Mouse (Mus musculus) induced T-regulatory cell, adult 2 months (primary cell): ENCODE results near the gene Folr2.

Experiments used
- DNase-seq: peaks from one replicate; pipeline ENCODE4 v3.0.0-alpha.2; 2012; ENCODE audit warnings: low read depth

Gene Folr2

DNA sequence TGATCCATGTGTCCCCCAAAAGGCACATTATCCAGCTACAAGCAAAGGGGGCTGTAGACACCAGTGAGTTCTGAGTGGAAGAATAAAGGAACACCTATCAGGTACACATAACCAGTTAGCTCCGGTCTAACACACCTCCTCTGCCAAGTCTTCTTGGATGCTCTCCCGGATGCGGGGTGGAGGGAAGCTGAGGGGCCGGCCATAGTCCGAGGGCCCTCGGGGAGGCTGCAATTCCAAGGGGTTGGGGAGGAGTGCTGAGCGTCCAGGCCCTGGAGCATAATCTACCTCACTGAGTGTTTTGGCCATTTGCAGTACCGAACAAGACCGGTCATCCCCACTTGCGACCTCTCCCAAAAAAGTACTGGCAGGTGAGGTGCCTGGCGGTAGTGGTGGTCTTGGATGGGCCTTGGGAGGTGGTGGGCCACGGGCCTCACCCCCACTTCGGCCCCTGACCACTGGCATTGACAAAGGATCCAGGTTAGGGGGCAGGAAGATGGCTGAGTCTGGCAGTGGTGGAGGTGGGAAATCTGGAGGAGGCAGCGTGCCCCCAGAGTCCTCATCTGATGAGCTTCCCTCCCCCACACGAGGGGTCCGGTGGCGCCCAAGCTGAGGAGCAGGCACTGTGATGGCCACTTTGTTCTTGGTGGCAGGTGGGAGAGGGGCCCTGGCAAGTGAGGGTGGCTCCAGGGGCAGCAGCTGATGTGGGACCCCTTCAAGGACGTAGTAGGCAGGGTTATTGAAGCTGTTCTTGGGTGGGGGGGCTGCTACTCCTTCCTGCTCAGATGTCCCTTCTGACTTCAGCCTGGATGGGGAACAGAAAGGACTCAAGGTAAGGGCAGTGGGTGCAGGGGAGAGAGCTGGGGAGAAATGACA, 33.0 kb downstream of the Folr2 start:
- no peak for DNase-seq

DNA sequence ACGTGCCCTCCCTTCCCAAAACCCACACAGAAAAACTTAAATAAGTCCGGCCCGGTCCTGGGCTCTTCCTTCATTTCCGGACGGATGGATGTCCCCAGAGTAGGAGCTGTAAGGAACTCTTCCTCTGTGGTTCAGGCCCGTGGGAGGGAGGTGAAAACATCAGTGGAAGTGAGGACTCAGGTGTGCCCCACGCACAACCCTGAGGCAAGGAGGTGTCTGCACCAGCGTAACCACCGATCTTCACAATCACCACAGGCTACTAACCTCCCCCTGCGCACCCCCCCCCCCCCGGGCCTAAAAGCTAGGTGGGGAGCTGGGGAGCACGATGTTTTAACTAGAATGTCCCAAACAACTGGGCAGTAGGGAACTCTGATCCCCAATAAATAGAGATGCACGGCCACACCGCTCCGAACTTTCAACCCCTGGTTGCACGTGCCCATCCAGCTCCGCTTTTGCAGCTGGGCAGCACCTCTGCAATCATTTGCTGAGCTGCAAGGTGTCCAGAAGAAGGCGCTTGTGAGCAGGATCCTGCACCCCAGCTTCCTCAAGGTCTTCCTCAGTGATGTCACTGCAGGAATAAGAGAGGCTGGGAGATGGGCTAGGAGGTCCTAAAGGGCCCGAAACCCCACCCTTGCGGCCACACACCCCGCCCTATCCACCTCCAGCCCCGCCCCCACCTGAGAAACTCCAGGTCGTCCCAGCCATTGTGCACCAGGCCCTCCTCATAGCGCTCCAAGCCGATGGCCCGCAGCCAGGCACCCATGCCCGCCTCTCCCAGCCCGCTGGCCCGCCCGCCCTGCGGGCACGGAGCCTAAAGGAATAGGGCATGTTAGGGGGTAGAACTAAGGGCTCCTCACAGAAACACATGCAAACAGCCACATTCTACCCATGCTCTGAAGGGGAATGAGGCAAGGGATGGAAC, 33.9 kb downstream of the Folr2 start:
- DNase-seq: no peak

DNA sequence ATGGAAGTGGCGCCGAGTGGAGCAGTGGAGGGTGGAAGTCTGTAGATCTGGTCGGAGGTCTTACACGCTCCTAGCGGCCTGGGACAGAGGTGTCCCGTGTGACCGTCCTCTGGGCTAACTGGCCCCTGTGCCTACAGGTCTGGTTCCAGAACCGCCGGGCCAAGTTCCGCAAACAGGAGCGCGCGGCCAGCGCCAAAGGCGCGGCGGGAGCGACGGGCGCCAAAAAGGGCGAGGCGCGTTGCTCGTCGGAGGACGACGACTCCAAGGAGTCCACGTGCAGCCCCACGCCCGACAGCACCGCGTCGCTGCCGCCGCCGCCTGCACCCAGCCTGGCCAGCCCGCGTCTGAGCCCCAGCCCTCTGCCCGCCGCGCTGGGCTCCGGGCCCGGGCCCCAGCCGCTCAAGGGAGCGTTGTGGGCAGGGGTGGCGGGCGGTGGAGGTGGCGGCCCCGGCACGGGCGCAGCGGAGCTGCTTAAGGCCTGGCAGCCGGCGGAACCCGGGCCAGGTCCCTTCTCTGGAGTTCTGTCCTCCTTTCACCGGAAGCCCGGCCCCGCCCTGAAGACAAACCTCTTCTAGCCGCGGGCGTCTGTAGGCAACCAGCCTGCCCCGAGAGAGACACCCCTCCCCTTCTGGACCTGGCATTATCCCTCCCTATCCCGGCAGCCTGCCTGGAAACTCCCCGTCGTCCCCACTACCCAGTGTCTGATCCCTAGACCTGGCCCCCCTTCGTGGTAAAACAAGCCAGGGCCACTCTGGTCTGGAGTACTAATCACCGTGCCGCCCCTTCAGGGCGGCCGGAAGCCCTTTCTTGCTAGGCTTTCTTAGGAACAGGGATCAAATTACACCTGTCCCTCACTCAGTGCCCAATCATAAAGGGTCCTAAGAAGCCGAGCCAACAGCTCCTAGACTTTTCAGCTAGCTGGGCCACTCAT, 35.2 kb downstream of the Folr2 start:
- DNase-seq: peak; percentile 62

DNA sequence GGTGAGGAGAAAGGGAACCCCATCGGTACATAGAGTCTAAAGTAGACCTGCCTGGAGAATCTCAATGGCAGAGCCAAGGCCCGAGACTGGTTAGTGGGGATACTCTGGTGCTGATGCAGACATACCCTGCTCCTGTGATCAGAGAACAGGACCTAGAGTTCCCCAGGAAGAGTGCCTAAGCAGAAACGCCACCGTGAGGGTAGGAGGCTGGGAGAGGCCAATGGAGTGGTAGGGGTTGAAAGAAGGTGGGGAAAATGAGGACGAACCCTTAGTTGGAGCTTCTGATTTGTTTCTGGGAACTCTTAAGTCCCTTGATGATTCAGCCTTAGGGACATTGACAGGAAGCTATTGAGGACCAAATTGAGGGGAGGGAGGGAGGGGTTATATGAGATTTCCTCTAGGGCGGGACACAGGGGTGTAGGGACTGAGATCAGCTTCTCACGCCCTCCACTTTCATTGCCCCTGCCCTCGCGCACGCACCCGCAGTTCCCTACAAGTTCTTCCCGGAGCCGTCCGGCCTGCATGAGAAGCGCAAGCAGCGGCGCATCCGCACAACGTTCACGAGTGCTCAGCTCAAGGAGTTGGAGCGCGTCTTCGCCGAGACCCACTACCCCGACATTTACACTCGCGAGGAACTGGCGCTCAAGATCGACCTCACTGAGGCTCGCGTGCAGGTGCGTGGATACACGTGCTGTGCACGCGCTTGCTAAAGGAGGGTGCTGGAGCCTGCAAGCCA, 36.5 kb downstream of the Folr2 start:
- peak; percentile 50 for DNase-seq

DNA sequence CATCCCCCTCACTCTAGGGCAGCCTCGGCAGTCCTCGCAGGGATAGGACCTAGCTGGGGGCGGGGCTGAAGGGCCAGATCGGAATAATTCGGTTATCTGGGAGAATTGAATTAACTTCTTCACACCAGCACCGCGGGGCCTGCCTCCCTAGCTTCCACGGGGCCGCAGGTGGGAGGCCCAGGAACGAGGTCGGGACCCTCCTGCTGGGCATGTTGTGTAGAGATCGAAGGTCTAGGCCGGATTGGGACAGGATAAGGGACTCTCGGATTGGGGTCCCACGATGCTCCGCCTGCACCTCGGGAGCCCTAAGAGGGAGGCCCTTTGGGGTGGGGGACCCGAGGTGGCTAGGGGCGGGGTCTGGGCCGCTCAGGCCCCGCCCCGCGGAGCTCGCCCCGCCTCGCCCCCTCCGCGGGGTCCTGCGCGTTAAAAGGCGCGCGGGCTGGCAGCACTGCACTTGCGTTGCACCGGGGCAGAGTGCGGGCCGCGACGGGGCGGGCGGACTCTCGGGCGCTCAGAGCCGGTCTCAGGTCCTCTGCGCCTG, 39.1 kb downstream of the Folr2 start, which contains the start of gene Phox2a:
Gene Phox2a (plus strand): TSS at position 453 of the 541 bp plus-strand sequence.
- DNase-seq: peak; percentile 4
